Mouse (Mus musculus): ENCODE measurements around the gene Lrrc73. TPM values are rescaled to one million over a fixed set of nuclear protein-coding genes. Genes with fewer than 3 reads are reported as not detected.

Lrrc73 gene
- total RNA-seq (2023), result 1 to 10 TPM in 1 of 2 experiments, under 1 TPM in 1; 0.79 to 1.6 TPM

DNA sequence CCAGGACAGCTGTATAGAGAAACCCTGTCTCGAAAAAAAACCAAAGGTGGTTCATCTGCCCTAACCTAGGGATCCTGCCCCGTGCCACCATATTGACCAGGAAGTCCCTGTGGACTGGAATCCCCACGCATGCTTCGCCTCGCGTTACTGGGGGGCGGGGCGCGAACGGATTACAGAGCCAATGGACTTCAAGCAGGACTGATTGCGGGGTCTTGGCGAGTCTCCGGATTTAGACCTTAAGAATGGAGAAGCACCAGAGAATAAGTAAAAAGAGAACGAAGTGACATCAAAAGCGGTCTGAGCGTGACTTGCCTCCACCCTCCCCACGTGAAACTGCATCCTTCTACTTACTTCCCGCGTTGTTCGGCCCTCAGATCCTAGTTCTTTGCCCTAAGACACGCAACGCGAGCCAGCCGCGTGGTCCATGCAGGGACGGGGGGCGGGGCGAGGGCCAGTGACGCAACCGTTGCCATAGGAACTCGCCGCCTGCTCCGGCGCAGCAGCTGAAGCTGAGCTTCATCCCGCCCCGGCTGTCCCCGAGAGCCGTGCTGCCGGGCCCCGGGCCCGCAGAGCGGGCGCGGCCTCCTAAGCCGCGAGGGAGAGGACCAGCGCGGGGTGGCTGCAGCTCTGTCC, at the start of gene Lrrc73:
Lrrc73 (plus strand) TSS at position 80 of the 633 bp plus-strand sequence.

GRCm38 (mm10) chr17:46247512-46248188, 5.7 kb upstream of the Lrrc73 start, which contains the start of the genes Polr1c and Yipf3:
Gene Polr1c (minus strand): TSS chr17:46248054.
Gene Yipf3 (plus strand): TSS chr17:46248080.

DNA sequence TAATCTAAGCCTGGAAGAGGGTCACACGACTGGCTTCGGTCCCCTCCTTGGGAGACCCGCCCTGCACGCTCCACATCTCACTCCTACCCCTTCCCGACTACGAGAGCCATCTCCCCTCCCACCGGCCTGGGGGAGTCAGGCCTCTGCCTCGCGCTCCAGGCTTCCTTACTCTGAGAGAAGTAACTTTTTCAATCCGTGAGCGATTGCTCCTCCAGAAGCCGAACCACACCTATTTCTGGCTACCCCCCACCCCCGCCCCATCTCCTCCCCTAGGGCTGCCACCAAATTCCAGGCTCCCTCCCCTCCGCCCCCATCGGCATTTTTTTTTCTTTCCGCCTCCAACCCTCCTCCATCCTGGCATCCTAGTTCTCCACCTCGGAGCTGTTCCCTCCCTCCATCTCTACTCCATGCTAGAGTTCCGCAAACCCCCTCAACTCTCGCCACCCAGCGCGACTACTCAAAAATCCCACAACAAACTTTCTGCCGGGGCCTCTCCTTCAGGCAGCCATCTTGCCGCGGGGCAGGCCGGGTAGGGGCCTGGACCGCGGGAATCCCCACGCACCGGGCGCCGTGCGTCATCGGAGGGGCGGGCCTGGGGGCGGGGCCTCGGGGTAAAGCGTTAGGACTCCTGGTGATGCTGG, 29.3 kb downstream of the Lrrc73 start, which contains the start of gene Tjap1:
Tjap1 (minus strand) TSS at position 544 of the 641 bp plus-strand sequence.

GRCm38 (mm10) chr17:46297364-46298219, 44.3 kb downstream of the Lrrc73 start, which contains the start of gene Dlk2:
Gene Dlk2 (plus strand): TSS chr17:46297421.

Other genes with a start within 250 kb of the Lrrc73 start
- gene Vegfa, start 221.2 kb upstream of the Lrrc73 start, total RNA-seq (2023), result 10 to 100 TPM; 33.7 to 40.6 TPM
- gene Mrps18a, start 142.5 kb upstream of the Lrrc73 start, total RNA-seq (2023), result 10 to 100 TPM; 24.6 to 26.4 TPM
- gene Rsph9, start 109.3 kb upstream of the Lrrc73 start, total RNA-seq (2023), result under 1 TPM in 1 of 2 experiments, not detected in 1; 0.61 TPM
- 10 to 100 TPM; 16.6 to 20.6 TPM for gene Mad2l1bp, start 100.0 kb upstream of the Lrrc73 start, total RNA-seq (2023)
- 100 to 1,000 TPM; 128 to 138 TPM for gene Gtpbp2, start 92.5 kb upstream of the Lrrc73 start, total RNA-seq (2023)
- 10 to 100 TPM; 21.0 TPM for gene Polh, start 50.9 kb upstream of the Lrrc73 start, total RNA-seq (2023)
- 10 to 100 TPM; 20.3 to 22.9 TPM for gene Xpo5, start 50.7 kb upstream of the Lrrc73 start, total RNA-seq (2023)
- 10 to 100 TPM; 22.6 to 22.7 TPM for gene Polr1c, start 5.5 kb upstream of the Lrrc73 start, total RNA-seq (2023)
- 10 to 100 TPM; 75.7 to 76.7 TPM for gene Yipf3, start 5.5 kb upstream of the Lrrc73 start, total RNA-seq (2023)
- 10 to 100 TPM; 24.1 to 29.3 TPM for gene Tjap1, start 29.5 kb downstream of the Lrrc73 start, total RNA-seq (2023)
- gene Dlk2, start 43.9 kb downstream of the Lrrc73 start, total RNA-seq (2023), result not detected
- 1 to 10 TPM; 6.4 to 6.8 TPM for gene Abcc10, start 74.8 kb downstream of the Lrrc73 start, total RNA-seq (2023)
- gene Zfp318, start 130.2 kb downstream of the Lrrc73 start, total RNA-seq (2023), result 1 to 10 TPM; 5.0 to 7.0 TPM
- not detected for gene Crip3, start 175.4 kb downstream of the Lrrc73 start, total RNA-seq (2023)
- gene Slc22a7, start 184.9 kb downstream of the Lrrc73 start, total RNA-seq (2023), result not detected
- gene Ttbk1, start 234.1 kb downstream of the Lrrc73 start, total RNA-seq (2023), result not detected
- 1 to 10 TPM; 5.6 to 5.8 TPM for gene Dnph1, start 243.2 kb downstream of the Lrrc73 start, total RNA-seq (2023)

Data from neutrophil, adult 83 days (primary cell).